Mouse (Mus musculus): ENCODE results near the gene Rcan1.

GRCm38 (mm10) chr16:92382508-92382907 is 88.2 kb downstream of the Rcan1 start:
- no peak for TF ChIP-seq FLI1 (IDR thresholded peaks at IDR 0.05; ENCODE audit: low read length)
- TF ChIP-seq GATA1 (IDR thresholded peaks at IDR 0.05; ENCODE audit: borderline replicate concordance, low read length): no peak
